Mouse (Mus musculus): ENCODE data around the gene Bmpr1b. TPM values are rescaled to one million over a fixed set of nuclear protein-coding genes. Genes with fewer than 3 reads are reported as not detected.

Gene Bmpr1b
- polyA plus RNA-seq (2012; fragmentation: generic; extraction: Trizol): 0.34 TPM
- long read RNA-seq, experiment 1, partial matches to known transcripts: 0 of 1 reads
- long read RNA-seq, experiment 1, other reads (novel, unspliced or antisense): 1 of 1 reads
- long read RNA-seq, experiment 2, full-length matches to known transcripts: 13 of 20 reads
- long read RNA-seq, experiment 2, partial matches to known transcripts: 1 of 20 reads
- long read RNA-seq, experiment 2, other reads (novel, unspliced or antisense): 6 of 20 reads

- no peak for TF ChIP-seq FOSL1 (IDR thresholded peaks at IDR 0.05; ENCODE audit: insufficient read depth, low read length, poor library complexity, severe bottlenecking)
- TF ChIP-seq CTCF (IDR thresholded peaks at IDR 0.05; ENCODE audit: control insufficient read depth, insufficient read depth, insufficient read length): no peak
- no peak for TF ChIP-seq CEBPB (IDR thresholded peaks at IDR 0.05; ENCODE audit: low read depth)
- no peak for TF ChIP-seq MYOG (IDR thresholded peaks at IDR 0.05; ENCODE audit: control insufficient read depth, extremely low read depth, insufficient read length)
- no peak for TF ChIP-seq MAX (IDR thresholded peaks at IDR 0.05)
- TF ChIP-seq MYOD1 (IDR thresholded peaks at IDR 0.05; ENCODE audit: control insufficient read depth, insufficient read length, low read depth): no peak
- peak within 1 kb of the TSS; percentile 30 for H3K4me3 ChIP-seq (ENCODE audit: insufficient read depth, poor library complexity, severe bottlenecking)
Observed at GRCm38 (mm10) chr3:142168863-142169521, at the start of gene Bmpr1b. Gene Bmpr1b (minus strand): TSS chr3:142169425.

GRCm38 (mm10) chr3:142212821-142213220 lies 43.6 kb upstream of the Bmpr1b start:
- H3ac ChIP-seq (ENCODE audit: control insufficient read depth, insufficient read length, low read depth): no peak overlapping the region
- H3K36me3 ChIP-seq (ENCODE audit: control insufficient read depth, insufficient read depth): no peaks in the 10 kb centered on the region
- no peak overlapping the region for H3K4me3 ChIP-seq (ENCODE audit: insufficient read depth, poor library complexity, severe bottlenecking)
- TF ChIP-seq CEBPB (IDR thresholded peaks at IDR 0.05; ENCODE audit: low read depth): no peak
- TF ChIP-seq USF1 (IDR thresholded peaks at IDR 0.05; ENCODE audit: low read depth): no peak
- TF ChIP-seq FOSL1 (IDR thresholded peaks at IDR 0.05; ENCODE audit: insufficient read depth, low read length, poor library complexity, severe bottlenecking): no peak
- no peaks in the 10 kb centered on the region for H3K27me3 ChIP-seq (ENCODE audit: control insufficient read depth, insufficient read depth, insufficient read length)
- no peaks in the 10 kb centered on the region for H3K79me3 ChIP-seq (ENCODE audit: low read depth)
- H3K79me2 ChIP-seq (ENCODE audit: control insufficient read depth, insufficient read depth): no peaks in the 10 kb centered on the region

More at GRCm38 (mm10) chr3:142168863-142169521, at the start of gene Bmpr1b:
- Histone ChIP-seq H3K27me3 (ENCODE audit: control insufficient read depth, insufficient read depth, insufficient read length) (no peaks in the 10 kb centered on the region), H3ac (ENCODE audit: control insufficient read depth, insufficient read length, low read depth) (peak within 1 kb of the TSS; percentile 28), H3K79me2 (ENCODE audit: control insufficient read depth, insufficient read depth) (no peaks in the 10 kb centered on the region), H3K79me3 (ENCODE audit: low read depth) (peaks cover 1% of the 10 kb centered on the region), H3K36me3 (ENCODE audit: control insufficient read depth, insufficient read depth) (no peaks in the 10 kb centered on the region)

GRCm38 (mm10) chr3:142212186-142212585 lies 43.0 kb upstream of the Bmpr1b start:
- no peak for TF ChIP-seq CEBPB (IDR thresholded peaks at IDR 0.05; ENCODE audit: low read depth)
- Histone ChIP-seq H3K79me2 (ENCODE audit: control insufficient read depth, insufficient read depth) (no peaks in the 10 kb centered on the region), H3K79me3 (ENCODE audit: low read depth) (no peaks in the 10 kb centered on the region), H3ac (ENCODE audit: control insufficient read depth, insufficient read length, low read depth) (no peak overlapping the region), H3K4me3 (ENCODE audit: insufficient read depth, poor library complexity, severe bottlenecking) (no peak overlapping the region), H3K36me3 (ENCODE audit: control insufficient read depth, insufficient read depth) (no peaks in the 10 kb centered on the region), H3K27me3 (ENCODE audit: control insufficient read depth, insufficient read depth, insufficient read length) (no peaks in the 10 kb centered on the region)

- Histone ChIP-seq H3K79me3 (ENCODE audit: low read depth) (no peaks in the 10 kb centered on the region), H3K27me3 (ENCODE audit: control insufficient read depth, insufficient read depth, insufficient read length) (no peaks in the 10 kb centered on the region), H3K4me3 (ENCODE audit: insufficient read depth, poor library complexity, severe bottlenecking) (no peak overlapping the region), H3ac (ENCODE audit: control insufficient read depth, insufficient read length, low read depth) (no peak overlapping the region), H3K36me3 (ENCODE audit: control insufficient read depth, insufficient read depth) (no peaks in the 10 kb centered on the region), H3K79me2 (ENCODE audit: control insufficient read depth, insufficient read depth) (no peaks in the 10 kb centered on the region)
- no peak for TF ChIP-seq MAX (IDR thresholded peaks at IDR 0.05)
- no peak for TF ChIP-seq MYOD1 (IDR thresholded peaks at IDR 0.05; ENCODE audit: control insufficient read depth, insufficient read length, low read depth)
- TF ChIP-seq MYOG (IDR thresholded peaks at IDR 0.05; ENCODE audit: control insufficient read depth, extremely low read depth, insufficient read length): no peak
- no peak for TF ChIP-seq FOSL1 (IDR thresholded peaks at IDR 0.05; ENCODE audit: insufficient read depth, low read length, poor library complexity, severe bottlenecking)
- no peak for TF ChIP-seq CTCF (IDR thresholded peaks at IDR 0.05; ENCODE audit: control insufficient read depth, insufficient read depth, insufficient read length)
- no peak for TF ChIP-seq CEBPB (IDR thresholded peaks at IDR 0.05; ENCODE audit: low read depth)
- TF ChIP-seq USF1 (IDR thresholded peaks at IDR 0.05; ENCODE audit: low read depth): no peak
Observed at GRCm38 (mm10) chr3:142209981-142210380, 40.8 kb upstream of the Bmpr1b start.

GRCm38 (mm10) chr3:142209057-142209456 lies 39.8 kb upstream of the Bmpr1b start:
- H3ac ChIP-seq (ENCODE audit: control insufficient read depth, insufficient read length, low read depth): no peak overlapping the region
- H3K4me3 ChIP-seq (ENCODE audit: insufficient read depth, poor library complexity, severe bottlenecking): no peak overlapping the region
- no peaks in the 10 kb centered on the region for H3K79me3 ChIP-seq (ENCODE audit: low read depth)
- H3K36me3 ChIP-seq (ENCODE audit: control insufficient read depth, insufficient read depth): no peaks in the 10 kb centered on the region
- no peaks in the 10 kb centered on the region for H3K79me2 ChIP-seq (ENCODE audit: control insufficient read depth, insufficient read depth)
- no peaks in the 10 kb centered on the region for H3K27me3 ChIP-seq (ENCODE audit: control insufficient read depth, insufficient read depth, insufficient read length)
- TF ChIP-seq MAX (IDR thresholded peaks at IDR 0.05): no peak

GRCm38 (mm10) chr3:142207488-142207887 lies 38.3 kb upstream of the Bmpr1b start:
- no peak for TF ChIP-seq FOSL1 (IDR thresholded peaks at IDR 0.05; ENCODE audit: insufficient read depth, low read length, poor library complexity, severe bottlenecking)
- no peak for TF ChIP-seq CEBPB (IDR thresholded peaks at IDR 0.05; ENCODE audit: low read depth)
- no peak for TF ChIP-seq CTCF (IDR thresholded peaks at IDR 0.05; ENCODE audit: control insufficient read depth, insufficient read depth, insufficient read length)
- no peak for TF ChIP-seq MAX (IDR thresholded peaks at IDR 0.05)
- no peak for TF ChIP-seq MYOD1 (IDR thresholded peaks at IDR 0.05; ENCODE audit: control insufficient read depth, insufficient read length, low read depth)
- TF ChIP-seq USF1 (IDR thresholded peaks at IDR 0.05; ENCODE audit: low read depth): no peak
- TF ChIP-seq MYOG (IDR thresholded peaks at IDR 0.05; ENCODE audit: control insufficient read depth, extremely low read depth, insufficient read length): no peak
- no peak overlapping the region for H3ac ChIP-seq (ENCODE audit: control insufficient read depth, insufficient read length, low read depth)
- H3K36me3 ChIP-seq (ENCODE audit: control insufficient read depth, insufficient read depth): no peaks in the 10 kb centered on the region
- H3K79me2 ChIP-seq (ENCODE audit: control insufficient read depth, insufficient read depth): no peaks in the 10 kb centered on the region
- H3K27me3 ChIP-seq (ENCODE audit: control insufficient read depth, insufficient read depth, insufficient read length): no peaks in the 10 kb centered on the region
- no peaks in the 10 kb centered on the region for H3K79me3 ChIP-seq (ENCODE audit: low read depth)
- H3K4me3 ChIP-seq (ENCODE audit: insufficient read depth, poor library complexity, severe bottlenecking): no peak overlapping the region

Data from C2C12 (cell line).